Mouse (Mus musculus) left cerebral cortex, postnatal 10 days (tissue): ENCODE measurements around the gene Pafah1b1. TPM values are rescaled to one million over a fixed set of nuclear protein-coding genes. Genes with fewer than 3 reads are reported as not detected.
A peak's percentile ranks its signal among the peaks of the same experiment; 100 is the strongest.

Source experiments
- DNase-seq, 2 experiments: peaks; one replicate each; pipeline ENCODE4 v3.0.0; 2021 to 2022; ENCODE audit warnings: low spot score in 2 of 2, mixed read lengths in 1 of 2; ENCODE audit errors: extremely low spot score in 1 of 2
- intact Hi-C: fragments of 180-260 bp; cut with DNase I; formaldehyde crosslinking; loops from one replicate; pipeline ENCODE4 v1.15.1; 2025
- total RNA-seq, 2 experiments: library from RNA; stranded (reverse); gene quantifications; 2 replicates each; pipeline ENCODE4 v1.2.3; 2021

The Pafah1b1 gene
- total RNA-seq, 2 experiments from 2014 or later, result 481 to 489 TPM

DNA sequence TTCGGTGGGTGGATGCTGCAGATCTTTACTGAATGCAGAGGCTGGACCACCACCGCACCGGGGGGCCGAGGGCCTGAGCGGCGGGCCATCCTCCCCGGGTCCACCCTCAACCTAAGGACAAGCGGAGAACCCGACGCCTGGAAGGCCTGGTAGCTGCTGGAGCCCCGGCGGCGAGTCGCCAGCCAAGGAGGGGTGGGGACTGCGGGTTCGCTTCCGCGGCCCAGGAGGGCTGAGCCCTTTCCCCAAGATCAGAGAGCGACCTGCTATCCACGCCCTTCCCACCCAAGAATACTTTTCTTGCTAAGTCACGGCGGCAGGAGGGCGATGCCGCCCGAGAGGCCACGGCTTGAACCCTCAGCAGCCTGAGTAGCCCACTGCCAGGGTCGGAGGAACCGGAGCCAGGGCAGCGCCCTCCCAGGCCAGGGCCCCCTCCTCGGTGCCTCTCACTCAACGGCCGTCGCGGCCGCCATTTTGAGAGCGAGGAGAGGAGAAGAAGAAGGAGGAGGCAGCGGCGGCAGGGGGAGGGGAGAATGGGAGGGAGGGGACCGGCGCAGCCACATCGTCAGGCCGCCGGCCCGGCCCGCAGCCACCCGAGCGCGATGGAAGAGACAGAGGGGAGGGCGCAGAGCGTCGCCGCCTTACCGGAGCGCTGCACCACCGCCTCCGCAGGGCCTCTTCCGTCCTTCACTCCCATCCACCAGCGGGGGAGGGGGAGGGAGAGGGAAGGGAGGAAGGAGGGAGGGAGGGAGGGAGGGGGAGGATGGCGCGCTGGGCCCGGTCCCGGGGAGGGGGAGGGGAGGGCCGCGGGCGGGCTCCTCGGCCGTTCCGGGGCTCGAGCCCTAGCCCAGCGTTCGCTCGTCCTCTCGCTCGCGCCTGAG is 874 bp downstream of the Pafah1b1 start:
- intact Hi-C loops, result no loop called here
- peak; percentile 75 to 93 for DNase-seq

DNA sequence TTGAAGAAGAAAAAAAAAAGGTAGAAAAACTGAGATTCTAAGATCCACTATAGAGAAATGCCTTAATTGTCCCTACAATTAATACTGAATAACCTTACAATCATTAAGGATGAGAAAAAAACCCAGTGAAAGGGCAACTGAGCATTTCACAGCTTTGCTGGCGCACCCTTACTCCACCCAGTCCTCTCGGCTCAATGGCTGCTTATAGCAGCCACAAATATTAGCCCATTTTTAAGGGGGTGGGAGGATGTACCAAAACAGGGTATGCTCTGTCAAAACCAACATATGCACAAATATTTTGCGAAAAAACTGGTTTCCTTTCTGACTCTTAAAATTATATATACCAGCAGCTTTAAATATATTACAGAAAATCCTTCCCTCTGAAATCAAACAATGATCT is 2.5 kb downstream of the Pafah1b1 start:
- no peak for DNase-seq
- intact Hi-C loops, result no loop called here

DNA sequence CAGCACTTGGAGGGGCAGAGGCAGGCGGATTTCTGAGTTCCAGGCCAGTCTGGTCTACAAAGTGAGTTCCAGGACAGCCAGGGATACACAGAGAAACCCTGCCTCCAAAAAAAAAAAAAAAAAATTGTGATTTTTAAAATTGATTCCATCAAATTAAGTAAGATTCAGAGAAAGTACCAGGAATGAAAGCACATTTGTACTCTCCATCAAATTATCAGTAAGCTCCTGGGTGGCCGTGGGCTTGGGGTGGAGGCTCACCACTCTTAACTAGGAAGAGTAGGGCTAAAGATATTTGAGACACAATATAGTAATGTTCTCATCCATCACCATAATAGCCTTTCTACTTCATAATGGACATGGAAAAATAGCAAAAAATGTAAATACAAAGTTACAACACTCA is 3.3 kb downstream of the Pafah1b1 start:
- no peak for DNase-seq
- intact Hi-C loops, result no loop called here

DNA sequence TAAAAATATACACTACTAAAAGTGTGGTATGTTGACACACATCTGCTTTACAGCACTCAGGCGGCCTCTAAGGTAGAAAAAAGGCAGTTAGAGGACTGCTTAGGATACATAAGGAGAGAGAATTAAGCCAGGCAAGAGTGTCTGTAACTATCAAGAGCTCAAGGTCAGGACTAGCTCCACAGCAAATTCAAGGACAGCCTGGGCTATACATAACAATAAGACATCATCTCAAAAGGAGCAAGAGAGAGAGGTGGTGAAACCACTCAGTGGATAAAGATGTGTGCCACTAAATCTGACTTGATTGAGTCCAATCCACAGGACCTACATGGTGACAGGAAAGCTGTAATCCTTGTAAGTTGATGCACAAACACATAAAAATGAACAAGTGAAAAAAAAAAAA is 3.8 kb downstream of the Pafah1b1 start:
- no peak for DNase-seq
- intact Hi-C loops, result no loop called here

DNA sequence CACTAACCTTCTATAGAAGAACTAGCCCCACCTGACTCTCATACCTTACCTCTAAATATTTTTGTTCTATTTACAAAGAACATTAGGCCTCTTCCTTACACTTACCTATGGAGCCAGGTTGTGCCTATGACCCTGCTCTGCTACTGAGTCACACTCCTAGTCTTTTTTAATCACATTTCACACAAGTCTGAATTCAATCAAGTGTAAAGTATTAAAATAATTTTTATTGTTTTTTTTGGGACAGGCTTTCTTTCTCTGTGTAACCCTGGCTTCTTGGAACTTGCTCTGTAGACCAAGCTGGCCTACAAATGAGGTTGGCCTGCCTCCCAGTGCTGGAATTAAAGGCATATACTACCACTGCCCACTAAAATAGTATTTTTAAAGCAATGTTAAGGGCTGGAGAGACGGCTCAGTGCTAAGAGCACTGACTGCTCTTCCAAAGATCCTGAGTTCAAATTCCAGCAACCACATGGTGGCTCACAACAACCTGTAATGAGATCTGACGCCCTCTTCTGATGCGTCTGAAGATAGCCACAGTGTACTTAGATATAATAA is 8.4 kb downstream of the Pafah1b1 start:
- intact Hi-C loops, result no loop called here

DNA sequence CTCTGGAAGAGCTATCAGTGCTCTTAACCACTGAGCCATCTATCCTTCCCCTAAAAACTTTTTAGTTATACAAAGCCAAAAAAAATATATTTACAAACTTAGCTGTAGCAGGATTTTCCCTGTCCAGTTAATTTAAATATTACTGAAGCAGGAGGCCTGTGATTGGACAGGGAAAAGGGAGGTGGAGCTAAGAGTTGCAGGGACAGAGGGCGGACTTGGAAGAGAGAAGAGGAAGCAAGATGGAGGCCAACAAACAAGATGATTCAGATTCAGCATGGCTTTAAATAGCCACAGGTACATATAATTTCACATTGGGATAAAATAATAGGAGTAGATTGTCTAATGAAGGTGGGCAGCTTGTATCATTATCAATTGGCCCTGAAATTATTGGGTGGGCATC is 13.8 kb downstream of the Pafah1b1 start:
- no peak for DNase-seq
- intact Hi-C loops, result no loop called here

More for the DNA sequence above, 8.4 kb downstream of the Pafah1b1 start:
- DNase-seq, result peak in 1 of 2 experiments; percentile 26

DNA sequence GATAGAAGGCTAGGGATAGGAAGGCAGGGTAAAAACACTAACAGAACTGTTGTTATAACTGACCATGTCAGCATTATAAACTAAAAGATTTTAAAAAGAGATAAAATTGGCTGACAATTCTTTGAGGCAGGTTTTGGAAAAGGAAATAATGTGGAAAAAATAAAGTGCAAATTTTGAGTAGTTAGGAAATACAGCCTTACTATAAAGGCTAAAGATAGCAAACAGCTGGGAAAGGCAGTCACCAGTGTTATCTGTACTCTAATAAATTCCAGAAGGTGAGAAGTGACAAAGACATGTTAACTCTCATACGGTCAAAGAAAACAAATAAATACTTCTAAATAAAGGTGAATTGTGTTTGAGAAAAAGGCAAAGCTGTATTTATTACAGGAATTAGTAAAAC is 15.7 kb downstream of the Pafah1b1 start:
- intact Hi-C loops, result no loop called here
- DNase-seq, result no peak

DNA sequence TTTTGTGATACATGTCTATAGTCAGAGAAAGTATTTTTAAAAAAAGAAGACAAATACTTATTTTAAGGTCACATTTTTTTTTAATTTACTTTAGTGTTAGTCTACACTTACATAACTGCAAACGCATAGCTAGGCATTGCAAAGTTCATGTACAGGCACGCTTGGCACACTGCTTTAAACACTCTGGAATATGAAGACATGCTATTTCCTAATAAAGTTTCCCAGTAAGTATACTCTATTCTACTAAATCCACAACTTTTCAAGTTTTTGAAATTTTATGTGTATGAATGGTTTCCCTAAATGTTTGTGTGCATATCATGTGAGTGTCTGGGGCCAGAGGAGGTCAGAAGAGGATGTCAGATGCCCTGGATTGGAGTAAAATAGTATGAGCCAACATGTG is 20.4 kb downstream of the Pafah1b1 start:
- DNase-seq, result no peak
- intact Hi-C loops, result no loop called here

DNA sequence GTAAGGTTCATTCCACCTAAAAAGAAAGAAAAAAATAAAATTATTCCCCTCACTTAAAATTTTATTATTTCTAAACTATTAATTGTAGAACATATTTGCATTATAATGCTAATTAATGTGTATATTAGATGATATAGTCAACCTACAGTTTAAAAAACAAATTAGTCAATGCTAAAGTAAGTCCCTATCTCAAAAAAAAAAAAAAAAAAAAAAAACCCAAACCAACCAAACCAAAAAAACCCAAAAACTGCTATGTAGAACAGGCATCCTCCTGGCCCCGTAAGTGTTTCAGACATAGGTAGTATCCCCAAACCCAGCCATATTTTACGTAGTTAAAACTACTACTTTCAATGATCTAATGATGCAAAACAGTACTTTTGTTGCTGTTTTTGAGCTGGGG is 25.0 kb downstream of the Pafah1b1 start:
- no peak for DNase-seq
- intact Hi-C loops, result no loop called here

DNA sequence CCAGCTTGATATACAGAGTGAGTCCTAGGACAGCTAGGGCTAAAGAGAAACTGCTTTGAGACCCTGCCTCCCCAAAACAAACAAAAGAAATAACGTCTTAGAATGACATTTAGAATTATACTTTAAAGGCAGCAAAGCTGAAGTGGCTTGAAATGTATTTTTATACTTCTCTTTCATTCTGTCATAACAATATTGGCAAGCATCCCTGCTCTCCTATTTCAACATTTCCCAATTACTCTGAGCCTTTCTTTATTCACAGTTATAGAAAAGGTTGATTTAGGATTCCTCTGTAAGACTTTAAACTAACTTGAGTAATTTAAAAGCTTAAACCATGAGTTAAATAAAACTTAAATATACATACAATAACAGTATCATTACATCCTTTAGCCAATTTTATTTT is 32.3 kb downstream of the Pafah1b1 start:
- no peak for DNase-seq
- intact Hi-C loops, result no loop called here

DNA sequence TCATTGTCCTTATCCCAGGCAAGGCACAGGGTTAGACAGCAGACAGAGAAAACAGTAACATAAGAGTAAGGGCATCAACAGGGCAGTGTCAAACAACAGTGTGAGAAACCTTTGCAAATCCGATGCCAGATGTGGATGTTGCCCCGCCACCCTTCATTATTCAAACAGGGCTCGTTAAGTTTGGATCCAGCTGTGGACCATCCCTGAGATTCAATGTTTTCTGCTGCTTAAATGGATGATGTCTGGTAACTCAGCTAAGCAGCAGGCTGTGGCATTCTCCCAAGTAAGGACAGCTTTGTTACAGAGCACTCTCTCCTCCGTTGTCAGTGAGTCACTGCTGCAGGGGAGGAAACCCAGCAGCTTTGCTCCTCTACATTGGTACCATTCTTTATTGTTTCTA is 49.3 kb downstream of the Pafah1b1 start:
- intact Hi-C loops, result no loop called here
- DNase-seq, result peak in 1 of 2 experiments; percentile 22

DNA sequence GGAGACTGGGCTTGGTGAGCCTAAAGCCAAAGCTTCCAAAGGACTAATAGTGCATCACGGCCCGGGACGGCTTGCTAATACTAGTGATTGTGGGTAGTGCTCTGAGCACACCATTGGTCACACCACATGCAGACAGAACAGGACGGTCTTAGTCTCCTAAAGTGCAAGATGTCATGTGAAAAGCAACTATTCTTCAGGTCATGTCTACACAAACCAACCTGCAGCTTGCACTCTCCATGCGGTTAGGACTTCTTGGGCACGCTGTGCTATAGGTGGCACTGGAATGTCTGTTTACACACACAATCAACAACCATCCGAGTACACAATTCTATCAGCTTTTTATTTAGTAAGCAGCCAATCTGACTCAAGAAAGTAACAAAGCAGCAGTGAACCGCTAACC is 49.8 kb downstream of the Pafah1b1 start:
- peak in 1 of 2 experiments; percentile 15 for DNase-seq
- intact Hi-C loops, result no loop called here

DNA sequence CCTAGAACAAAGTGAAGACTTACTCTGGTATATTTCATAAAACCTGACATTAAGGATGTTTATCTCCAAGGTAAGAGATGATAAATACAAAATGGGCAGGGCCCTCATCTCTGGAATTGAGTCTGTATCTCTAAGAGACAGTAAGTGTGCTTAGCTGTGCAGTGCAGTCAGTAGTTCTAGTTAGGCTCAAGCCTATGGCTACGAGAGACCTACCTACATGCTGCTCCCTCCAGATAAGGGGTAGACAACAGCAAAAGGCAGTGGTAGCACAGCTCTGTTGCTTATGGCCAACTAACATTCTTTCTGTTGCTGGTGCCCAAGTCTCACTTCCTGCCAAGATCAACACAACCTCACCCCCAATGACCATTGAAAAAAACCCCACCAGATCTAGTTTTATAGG is 50.9 kb downstream of the Pafah1b1 start:
- intact Hi-C loops, result no loop called here

DNA sequence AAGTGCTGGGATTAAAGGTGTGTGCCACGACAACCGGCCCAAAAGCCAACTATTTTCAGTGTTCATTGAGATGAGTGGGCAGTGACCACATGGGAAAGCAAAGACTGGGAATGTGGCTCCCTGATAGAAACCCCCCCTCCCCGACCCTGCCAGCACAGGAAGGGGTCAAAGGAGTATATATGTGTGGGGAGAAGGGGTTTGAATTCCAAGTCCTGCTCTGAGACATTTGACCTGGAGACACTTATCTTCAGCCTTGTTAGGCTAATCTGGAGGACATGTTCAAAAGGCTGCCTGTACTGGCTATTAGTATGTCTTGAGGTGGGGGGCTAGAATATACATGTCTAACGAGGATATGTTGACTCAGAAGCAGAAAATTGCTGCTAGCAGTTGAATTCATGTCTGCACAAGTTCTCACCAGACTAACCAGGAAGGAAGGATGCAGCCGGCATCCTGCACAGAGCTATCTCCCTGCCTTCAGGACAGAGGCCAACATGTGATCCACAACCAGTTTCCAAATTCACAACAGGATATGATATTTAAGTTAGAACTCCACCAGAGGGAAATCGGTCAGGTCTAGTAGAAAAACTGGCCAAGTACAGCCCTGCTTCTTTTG is 51.5 kb downstream of the Pafah1b1 start:
- intact Hi-C loops, result no loop called here
- no peak for DNase-seq

More for the DNA sequence above, 50.9 kb downstream of the Pafah1b1 start:
- DNase-seq, result no peak

DNA sequence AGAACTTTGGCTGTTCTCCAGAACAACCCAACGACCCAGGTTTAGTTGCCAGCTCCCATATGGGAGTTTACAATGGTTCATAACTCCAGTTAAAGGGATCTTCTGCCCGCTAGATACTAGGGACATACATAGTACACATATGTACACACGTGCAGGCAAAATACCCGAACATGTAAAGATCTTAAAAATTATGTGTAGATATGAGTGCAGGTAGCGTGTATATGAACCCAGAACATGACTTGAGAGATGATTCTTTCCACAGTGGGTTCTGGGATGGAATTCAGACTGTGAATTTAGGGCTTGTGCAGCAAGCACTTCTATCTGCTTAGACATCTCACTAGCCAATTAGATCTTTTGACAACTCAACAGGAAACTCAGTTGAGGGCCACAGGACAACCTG is 52.6 kb downstream of the Pafah1b1 start:
- intact Hi-C loops, result no loop called here
- no peak for DNase-seq

DNA sequence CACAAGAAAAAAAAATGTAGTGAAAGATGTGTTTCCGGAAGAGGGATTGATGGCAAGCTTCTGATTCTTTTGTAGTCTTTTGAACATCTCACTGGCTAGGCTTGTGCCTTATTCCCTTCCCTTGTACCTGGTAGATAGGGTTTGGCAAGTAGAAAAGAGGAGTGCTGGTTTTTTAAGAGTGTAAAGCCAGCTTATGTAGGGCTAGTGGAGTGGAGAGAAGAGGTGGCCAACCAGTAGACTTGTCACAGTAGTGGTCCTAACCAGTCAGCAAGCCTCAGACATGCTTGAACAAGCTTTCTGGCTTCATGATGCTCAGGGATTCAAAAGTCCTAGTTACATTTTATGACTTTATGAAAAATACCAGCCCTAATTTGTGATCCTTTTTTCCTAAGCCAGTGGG is 53.5 kb downstream of the Pafah1b1 start:
- intact Hi-C loops, result no loop called here
- DNase-seq, result no peak

DNA sequence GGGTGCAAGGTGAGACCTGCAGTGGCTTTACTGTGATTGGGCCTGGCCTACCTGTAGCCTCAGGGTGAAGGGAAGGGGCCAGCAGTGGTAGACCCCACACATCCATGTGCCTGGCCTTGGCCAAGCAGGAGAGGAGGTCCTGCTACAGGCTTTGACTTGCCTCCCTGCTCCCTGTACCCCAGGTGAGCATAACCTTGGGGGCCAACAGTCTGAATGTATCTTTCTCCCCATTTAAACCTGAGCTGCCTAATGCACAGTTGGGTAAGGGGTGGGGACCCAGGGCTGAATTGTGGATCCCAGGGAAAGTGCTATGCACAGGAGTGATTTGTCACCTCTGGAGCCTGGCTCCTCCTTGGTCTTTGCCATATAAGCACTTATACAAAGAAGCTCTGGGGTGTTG is 54.3 kb downstream of the Pafah1b1 start:
- DNase-seq, result no peak
- intact Hi-C loops, result no loop called here

DNA sequence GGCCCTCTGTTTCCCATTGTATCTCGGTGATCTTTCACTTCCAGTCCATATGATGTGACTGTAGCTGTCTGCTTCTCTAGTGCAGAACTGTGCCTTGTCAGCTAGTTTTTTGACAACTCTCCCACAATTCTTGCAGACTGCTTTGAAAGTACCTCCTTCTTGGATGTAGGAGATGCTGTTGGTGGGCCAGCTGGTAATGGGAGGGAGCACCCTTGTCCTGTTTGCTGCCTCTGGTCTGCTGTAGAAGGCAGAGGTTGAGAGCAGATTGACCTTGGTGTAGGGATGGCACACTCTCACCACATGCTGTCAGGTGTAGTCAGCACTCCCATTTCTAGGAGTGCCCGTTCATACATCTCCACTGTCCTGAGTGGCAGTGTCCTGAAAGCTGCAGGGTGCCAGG is 55.5 kb downstream of the Pafah1b1 start:
- DNase-seq, result no peak
- intact Hi-C loops, result no loop called here

DNA sequence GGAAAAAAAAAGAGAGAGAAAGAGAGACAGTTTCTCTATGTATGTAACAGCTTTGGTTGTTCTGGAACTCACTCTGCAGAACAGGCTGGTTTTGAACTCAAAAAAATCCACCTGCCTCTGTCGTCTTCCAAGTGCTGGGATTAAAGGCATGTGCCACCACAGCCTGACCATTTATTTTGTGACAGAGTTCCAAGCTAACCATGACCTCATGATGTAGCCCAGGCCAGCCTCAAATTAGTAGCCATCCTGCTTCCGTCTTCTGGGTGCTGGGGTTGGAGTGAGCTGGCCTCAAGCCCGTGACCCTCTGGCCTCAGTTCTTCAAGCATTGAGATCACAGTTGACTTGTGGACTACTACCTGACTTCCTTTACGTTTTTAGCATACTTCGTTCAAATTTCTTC is 56.0 kb downstream of the Pafah1b1 start:
- no peak for DNase-seq
- intact Hi-C loops, result no loop called here

DNA sequence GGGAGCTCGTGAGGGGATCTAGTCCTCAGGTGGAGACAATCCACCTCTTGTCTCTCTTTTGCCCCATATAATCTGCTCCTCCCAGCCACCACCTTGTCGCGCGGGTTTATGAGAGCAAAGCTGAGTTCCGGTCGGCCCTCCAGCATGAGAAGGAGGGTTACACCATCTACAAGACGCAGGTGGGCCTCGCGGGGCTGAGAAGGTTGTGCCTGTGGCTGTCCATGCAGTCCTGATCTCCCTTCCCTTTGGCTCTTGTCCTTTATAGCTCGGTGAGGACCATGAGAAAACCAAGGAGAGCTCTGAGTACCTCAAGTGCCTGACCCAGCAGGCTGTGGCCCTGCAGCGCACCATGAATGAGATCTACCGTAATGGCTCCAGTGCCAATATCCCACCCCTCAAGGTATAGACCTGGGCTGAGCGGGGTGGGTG is 56.9 kb downstream of the Pafah1b1 start:
- DNase-seq, result no peak
- intact Hi-C loops, result no loop called here
